Mouse (Mus musculus): ENCODE measurements at regions not wholly inside any gene's neighbourhood (a gene's known extent, or its start where the extent isn't known, plus 50 kb on each side); places are given as distances from the start of the nearest gene placed in this dataset.

DNA sequence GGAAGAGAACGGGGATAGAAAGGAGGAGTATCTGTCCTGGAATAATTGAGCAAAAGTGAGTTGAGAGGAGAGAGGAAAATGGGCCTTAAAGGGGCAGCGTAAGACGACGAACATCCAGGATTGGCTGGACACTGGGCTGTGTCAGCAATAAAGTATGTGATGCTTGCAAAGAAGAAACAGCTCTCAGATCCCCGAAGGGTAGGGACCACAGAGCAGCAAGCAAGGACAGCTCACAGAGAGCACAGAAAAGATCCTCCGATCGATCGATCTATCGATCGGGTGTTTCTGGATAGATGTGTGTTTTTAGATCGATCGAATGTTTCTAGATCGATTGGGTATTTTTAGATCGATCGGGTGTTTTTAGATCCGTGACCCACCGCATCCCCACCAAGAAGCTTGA, 50.3 kb upstream of the Cnih3 start:
- H3K4me2 ChIP-seq: no peak overlapping the region
- no peak overlapping the region for H3K9ac ChIP-seq
- H3K36me3 ChIP-seq: no peaks in the 10 kb centered on the region
- no peak for ATAC-seq (ENCODE audit: insufficient number of reproducible peaks, low FRiP score)
- no peak overlapping the region for H3K4me3 ChIP-seq
- H3K9me3 ChIP-seq (replicated peaks): no peaks in the 10 kb centered on the region
- H3K27ac ChIP-seq (ENCODE audit: poor library complexity, severe bottlenecking): no peak overlapping the region
- H3K27me3 ChIP-seq (replicated peaks): no peaks in the 10 kb centered on the region
- no peaks in the 10 kb centered on the region for H3K4me1 ChIP-seq (replicated peaks)
- 93% methylated on average over 17 of the region's 17 CpGs for WGBS

All from heart, embryonic 12.5 days (tissue).